Mouse (Mus musculus): ENCODE measurements around the gene Sprr2e.

DNA sequence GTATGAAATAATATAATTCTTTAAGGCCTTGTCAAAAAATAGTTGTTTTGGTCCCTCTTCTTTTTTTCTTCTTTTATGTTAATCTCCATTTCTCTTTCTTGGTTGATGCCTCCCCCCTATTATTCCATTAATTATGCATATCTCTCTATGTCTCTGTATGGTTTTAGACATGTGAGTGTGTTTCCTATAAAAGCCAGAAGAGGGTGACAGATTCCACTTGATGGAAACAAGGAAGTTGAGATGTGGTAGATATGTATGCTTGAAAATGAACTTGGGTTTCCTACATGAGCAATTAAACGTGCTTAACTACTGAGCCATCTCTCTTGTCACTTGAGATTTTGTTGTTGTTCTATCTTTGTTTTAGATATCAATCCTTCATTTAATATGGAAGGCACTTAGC lies 42.4 kb downstream of the Sprr2e start:
- TF ChIP-seq CTCF (IDR thresholded peaks at IDR 0.05) = peak; percentile 45
- TF ChIP-seq EP300 (IDR thresholded peaks at IDR 0.05) = no peak
